In genomic region chr1:139319798-139320197, GRCm38 (mm10) we compare ENCODE assay signal across 30 mouse cellular contexts. TPM values are rescaled to one million over a fixed set of nuclear protein-coding genes. Genes with fewer than 3 reads are reported as not detected.
DNase-seq lines count a peak whose midpoint lies in the region; ATAC-seq and TF ChIP-seq lines count a peak whose summit lies in the region.
"Had no signal": no experiment of that assay in that cellular context is flagged by ENCODE, and none has a peak within 500 bp of the region (broad histone marks: within the 10 kb centered on the region; RNA-seq: fewer than 3 reads in every experiment).

No protein-coding gene starts in this region.

- H3K9me3 ChIP-seq in heart, postnatal 0 days (replicated peaks; ENCODE audit: control insufficient read depth, low read length), result no peaks in the 10 kb centered on the region
- no peaks in the 10 kb centered on the region for H3K9me3 ChIP-seq in kidney, postnatal 0 days (replicated peaks; ENCODE audit: low read length)
- no peaks in the 10 kb centered on the region for H3K9me3 ChIP-seq in midbrain, embryonic 16.5 days (replicated peaks; ENCODE audit: control insufficient read depth, low read length, poor library complexity, severe bottlenecking)
- H3K9me3 ChIP-seq: forebrain, embryonic 13.5 days; heart, embryonic 10.5 days; heart, embryonic 15.5 days; limb, embryonic 15.5 days; liver, embryonic 13.5 days; midbrain, embryonic 10.5 days; neural tube, embryonic 12.5 days had no signal

- H3K4me1 ChIP-seq in heart, postnatal 0 days (ENCODE audit: control insufficient read depth, insufficient read depth), result no peaks in the 10 kb centered on the region; the same call in 1 of the 2 replicates
- H3K4me1 ChIP-seq in kidney, postnatal 0 days (replicated peaks; ENCODE audit: insufficient read depth, low read length), result no peaks in the 10 kb centered on the region
- no peaks in the 10 kb centered on the region for H3K4me1 ChIP-seq in midbrain, embryonic 16.5 days (ENCODE audit: control insufficient read depth, insufficient read depth, low read length)
- H3K4me1 ChIP-seq: forebrain, embryonic 13.5 days; heart, embryonic 10.5 days; heart, embryonic 15.5 days; limb, embryonic 15.5 days; liver, embryonic 13.5 days; midbrain, embryonic 10.5 days; neural tube, embryonic 12.5 days had no signal

- no peaks in the 10 kb centered on the region for H3K36me3 ChIP-seq in heart, postnatal 0 days (replicated peaks; ENCODE audit: control insufficient read depth, insufficient read depth, low read length)
- H3K36me3 ChIP-seq in kidney, postnatal 0 days (ENCODE audit: insufficient read depth, low read length), result no peaks in the 10 kb centered on the region
- H3K36me3 ChIP-seq in midbrain, embryonic 16.5 days (ENCODE audit: control insufficient read depth, insufficient read depth, low read length), result no peaks in the 10 kb centered on the region
- H3K36me3 ChIP-seq: heart, embryonic 10.5 days; heart, embryonic 15.5 days; limb, embryonic 15.5 days; liver, embryonic 13.5 days; midbrain, embryonic 10.5 days; neural tube, embryonic 12.5 days had no signal

- H3K4me2 ChIP-seq in heart, postnatal 0 days (ENCODE audit: low read depth, low read length), result peak overlapping the region; percentile 31; the same call in 1 of the 2 replicates
- H3K4me2 ChIP-seq in kidney, postnatal 0 days (ENCODE audit: low read length), result no peak overlapping the region
- no peak overlapping the region for H3K4me2 ChIP-seq in midbrain, embryonic 16.5 days (ENCODE audit: low read length)
- H3K4me2 ChIP-seq: forebrain, embryonic 13.5 days; heart, embryonic 15.5 days; hindbrain, embryonic 14.5 days; limb, embryonic 15.5 days; liver, embryonic 13.5 days; neural tube, embryonic 12.5 days had no signal

- no peaks in the 10 kb centered on the region for H3K27me3 ChIP-seq in heart, postnatal 0 days (ENCODE audit: control insufficient read depth, insufficient read depth, low read length)
- no peaks in the 10 kb centered on the region for H3K27me3 ChIP-seq in kidney, postnatal 0 days (ENCODE audit: insufficient read depth, low read length)
- H3K27me3 ChIP-seq in midbrain, embryonic 16.5 days (ENCODE audit: control insufficient read depth, insufficient read depth, low read depth, low read length), result no peaks in the 10 kb centered on the region
- H3K27me3 ChIP-seq: forebrain, embryonic 13.5 days; heart, embryonic 15.5 days; limb, embryonic 15.5 days; liver, embryonic 13.5 days; neural tube, embryonic 12.5 days had no signal

- WGBS in heart, postnatal 0 days, result 27% methylated on average over 6 of the region's 6 CpGs
- 18% methylated on average over 6 of the region's 6 CpGs for WGBS in kidney, postnatal 0 days
- 64% methylated on average over 6 of the region's 6 CpGs for WGBS in midbrain, embryonic 16.5 days

- H3K4me3 ChIP-seq in heart, postnatal 0 days (ENCODE audit: low read depth, low read length), result no peak overlapping the region
- no peak overlapping the region for H3K4me3 ChIP-seq in kidney, postnatal 0 days (replicated peaks; ENCODE audit: low read depth, low read length)
- H3K4me3 ChIP-seq in midbrain, embryonic 16.5 days (ENCODE audit: low read depth, low read length), result no peak overlapping the region
- H3K4me3 ChIP-seq: forebrain, embryonic 13.5 days; heart, embryonic 10.5 days; heart, embryonic 15.5 days; limb, embryonic 15.5 days; liver, embryonic 13.5 days; midbrain, embryonic 10.5 days; myocyte; neural tube, embryonic 12.5 days had no signal

- no peak for TF ChIP-seq EP300 in heart, postnatal 0 days (IDR thresholded peaks at IDR 0.05; ENCODE audit: low read depth)

- TF ChIP-seq CTCF in heart, postnatal 0 days (IDR thresholded peaks at IDR 0.05; ENCODE audit: low read depth), result no peak
- TF ChIP-seq CTCF in kidney, postnatal 0 days (IDR thresholded peaks at IDR 0.05; ENCODE audit: low read depth), result no peak

- H3K27ac ChIP-seq in heart, postnatal 0 days (ENCODE audit: low read depth), result no peak overlapping the region
- H3K27ac ChIP-seq in kidney, postnatal 0 days, result no peak overlapping the region
- no peak overlapping the region for H3K27ac ChIP-seq in midbrain, embryonic 16.5 days (ENCODE audit: low read length)
- H3K27ac ChIP-seq: forebrain, embryonic 13.5 days; heart, embryonic 10.5 days; heart, embryonic 15.5 days; hindbrain, embryonic 14.5 days; limb, embryonic 15.5 days; liver, embryonic 13.5 days; midbrain, embryonic 10.5 days; neural tube, embryonic 12.5 days had no signal

- no peak overlapping the region for H3K9ac ChIP-seq in heart, postnatal 0 days (replicated peaks; ENCODE audit: low read depth, low read length)
- H3K9ac ChIP-seq in kidney, postnatal 0 days (ENCODE audit: low read depth, low read length), result no peak overlapping the region
- H3K9ac ChIP-seq in midbrain, embryonic 16.5 days (ENCODE audit: low read depth, low read length), result no peak overlapping the region
- H3K9ac ChIP-seq: forebrain, embryonic 13.5 days; heart, embryonic 15.5 days; hindbrain, embryonic 14.5 days; limb, embryonic 15.5 days; liver, embryonic 13.5 days; neural tube, embryonic 12.5 days had no signal

- no peak for DNase-seq in heart, postnatal 0 days (ENCODE audit: low spot score)
- DNase-seq in heart, postnatal 4 days, result no peak
- peak; percentile 5 to 34 for DNase-seq in kidney, adult 8-10 months
- peak; percentile 82 for DNase-seq in kidney, postnatal 0 days (ENCODE audit: low spot score)
- DNase-seq in frontal cortex, adult 2 months (ENCODE audit: extremely low spot score in 1 of 2, low spot score in 1 of 2), result no peak
- no peak for DNase-seq in right cerebral cortex, adult 2 months (ENCODE audit: low spot score in 2 of 2)
- DNase-seq: adrenal gland, postnatal 14 days; cerebellum, adult 11 months; cerebellum, adult 9-10 months; cerebellum, postnatal 36 days; gastrocnemius, postnatal 25 days; heart, adult 11 months; liver, embryonic 13.5 days; lung, adult 18-20 months; lung, postnatal 10 days; thymus, adult 2 months; thymus, postnatal 36 days had no signal

- ATAC-seq in heart, postnatal 0 days (ENCODE audit: insufficient read depth, low read depth), result no peak
- no peak for ATAC-seq in kidney, postnatal 0 days (replicated peaks; ENCODE audit: low FRiP score, low read depth)
- ATAC-seq in midbrain, embryonic 16.5 days, result no peak
- ATAC-seq: forebrain, embryonic 13.5 days; intestine, postnatal 0 days; Patski had no signal

RNA-seq across cellular contexts. Expression of gene Crb1, which starts 57.1 kb away (rescaled TPM):
- total RNA-seq in heart, postnatal 0 days (2014; rRNA removed; ENCODE audit: low replicate concordance), result 0.38 TPM in 1 of 2 replicates, not detected in the other
- polyA plus RNA-seq in heart, postnatal 0 days (2015; fragmentation: Nextera tagmentation; extraction: Ambion mirVana), result 0.12 and 0.16 TPM in 2 replicates
- total RNA-seq in heart, postnatal 4 days (2021), result under 1 TPM; 0.07 to 0.12 TPM
- polyA plus RNA-seq in kidney, postnatal 0 days (2015; fragmentation: Nextera tagmentation; extraction: Ambion mirVana), result 0.29 and 0.32 TPM in 2 replicates
- 0.23 and 0.34 TPM in 2 replicates for polyA plus RNA-seq in frontal cortex, adult 2 months (2012; rRNA removed)
- 2.2 and 3.2 TPM in 2 replicates for polyA plus RNA-seq in midbrain, embryonic 16.5 days (2015; fragmentation: Nextera tagmentation; extraction: Ambion mirVana)
- total RNA-seq: adrenal gland, postnatal 14 days; gastrocnemius, postnatal 25 days; hematopoietic stem cell, adult 5-6 weeks; MEL had no signal
- polyA plus RNA-seq: limb, embryonic 15.5 days; liver, embryonic 13.5 days had no signal

Comparison
In these comparisons a context has a peak if more than half of its experiments do, and no peak if none do; other contexts are left out.
1. DNase-seq: peak in kidney, adult 8-10 months (2 of 2) and kidney, postnatal 0 days (single experiment); none in heart, postnatal 0 days (single experiment), heart, postnatal 4 days (single experiment), frontal cortex, adult 2 months (0 of 2) and right cerebral cortex, adult 2 months (0 of 2).